Mouse (Mus musculus) embryonic fibroblast, embryonic 13.5 days (primary cell): ENCODE measurements around the gene Cenpa.

Experiments used
- CTCF ChIP-seq: IDR thresholded peaks from 2 replicates; pipeline ENCODE4 v1.5.1; 2011; ENCODE audit warnings: mild to moderate bottlenecking, control low read depth, low read length, moderate library complexity, borderline replicate concordance; ENCODE audit not compliant: insufficient read depth
- POLR2A ChIP-seq: IDR thresholded peaks from 2 replicates; pipeline ENCODE4 v1.6.1; 2011; ENCODE audit warnings: low read depth, mild to moderate bottlenecking, control low read depth, low read length, moderate library complexity

GRCm38 (mm10) chr5:30617357-30617756 is 49.2 kb upstream of the Cenpa start:
- TF ChIP-seq POLR2A = no peak
- no peak for TF ChIP-seq CTCF
